Mouse (Mus musculus) bone marrow, adult 2 months (tissue): ENCODE data around the gene Bscl2.

Experiments
- CTCF ChIP-seq: fragments of 200-500 bp; IDR thresholded peaks from 2 replicates; pipeline ENCODE4 v1.5.1; 2011; ENCODE audit warnings: low read length, control low read depth; ENCODE audit not compliant: control insufficient read depth, insufficient read depth
- POLR2A ChIP-seq: fragments of 200-500 bp; IDR thresholded peaks from 2 replicates; pipeline ENCODE4 v1.6.1; 2011; ENCODE audit warnings: low read depth, mild to moderate bottlenecking, control low read depth, low read length, borderline replicate concordance; ENCODE audit not compliant: control insufficient read depth

DNA sequence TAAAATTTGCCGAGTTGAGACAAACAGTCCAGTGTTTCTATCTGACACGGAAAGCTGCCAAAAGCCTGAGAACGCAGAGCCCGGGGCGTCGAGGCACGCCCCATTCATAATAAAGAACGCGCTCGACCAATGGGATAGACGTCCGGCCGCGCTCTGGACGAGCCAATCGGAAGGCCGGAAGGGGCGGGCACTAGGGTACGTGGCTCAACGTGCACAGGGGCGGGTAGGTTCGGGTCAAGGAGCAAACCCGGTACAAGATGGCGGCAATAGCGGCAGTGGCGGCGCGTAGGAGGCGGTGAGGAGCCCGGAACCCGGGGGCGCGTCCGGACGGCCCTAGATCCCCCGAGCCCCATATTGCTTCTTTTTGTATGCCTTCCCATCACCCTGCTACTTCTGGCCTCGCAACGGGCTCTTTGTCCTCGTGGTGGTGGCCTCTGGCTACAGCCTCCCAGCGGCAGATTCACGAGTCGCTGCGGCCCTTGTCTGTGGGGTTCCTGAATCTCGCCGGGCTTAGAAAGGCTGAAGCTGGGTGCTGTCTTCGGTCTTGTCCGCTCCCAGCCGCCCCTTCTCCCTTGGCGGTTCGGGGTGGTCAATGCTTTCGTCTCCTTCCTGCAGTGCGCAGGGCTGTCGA, 60.7 kb downstream of the Bscl2 start, which contains the start of gene Ganab:
- peak; percentile 91 for TF ChIP-seq POLR2A
- no peak for TF ChIP-seq CTCF
